Mouse (Mus musculus) heart, embryonic 11.5 days (tissue): ENCODE results near the gene Vmn1r143. TPM values are rescaled to one million over a fixed set of nuclear protein-coding genes. Genes with fewer than 3 reads are reported as not detected.
"Not testable (repeated sequence)": the region's sequence is repeated elsewhere in the genome, so short reads cannot be mapped to it uniquely, and the experiment has no call there.

Source experiments
- ATAC-seq: fragments of 200-750 bp; cut with Nextera tagmentation; replicated peaks from 2 replicates; pipeline ENCODE4 v1.8.0; 2017; ENCODE audit warnings: moderate library complexity; ENCODE audit not compliant: insufficient number of reproducible peaks, low FRiP score, low TSS enrichment
- H3K27ac ChIP-seq: fragments of 300-500 bp; sonication (generic); 2 replicates; pipeline ENCODE4 v1.5.1; 2014; ENCODE audit warnings: mild to moderate bottlenecking, low read depth, low read length
- H3K27me3 ChIP-seq: fragments of 300-500 bp; sonication (generic); 2 replicates; pipeline ENCODE4 v1.6.1; 2014; ENCODE audit warnings: mild to moderate bottlenecking, low read length, mixed read lengths; ENCODE audit not compliant: control insufficient read depth, insufficient read depth
- H3K36me3 ChIP-seq: fragments of 300-500 bp; sonication (generic); 2 replicates; pipeline ENCODE4 v1.6.1; 2014; ENCODE audit warnings: mild to moderate bottlenecking, low read length, moderate library complexity, mixed read lengths; ENCODE audit not compliant: control insufficient read depth, insufficient read depth
- H3K4me1 ChIP-seq: fragments of 300-500 bp; sonication (generic); 2 replicates; pipeline ENCODE4 v1.6.1; 2014; ENCODE audit warnings: low read length; ENCODE audit not compliant: control insufficient read depth, insufficient read depth
- H3K4me2 ChIP-seq: fragments of 300-500 bp; sonication (generic); 2 replicates; pipeline ENCODE4 v1.6.1; 2014; ENCODE audit warnings: mild to moderate bottlenecking, moderate library complexity
- H3K4me3 ChIP-seq: fragments of 300-500 bp; sonication (generic); 2 replicates; pipeline ENCODE4 v1.5.1; 2014; ENCODE audit warnings: low read depth, low read length
- H3K9ac ChIP-seq: fragments of 300-500 bp; sonication (generic); 2 replicates; pipeline ENCODE4 v1.6.1; 2014; ENCODE audit warnings: mild to moderate bottlenecking, low read depth, low read length, moderate library complexity
- H3K9me3 ChIP-seq: fragments of 300-500 bp; sonication (generic); replicated peaks from 2 replicates; pipeline ENCODE4 v1.6.1; 2016; ENCODE audit warnings: low read length; ENCODE audit not compliant: control insufficient read depth
- WGBS: fragments of 180-500 bp; shearing (Covaris S2); extraction: QIAGEN DNeasy Blood & Tissue Kit; methylation state at CpG from one replicate; pipeline ENCODE4 v1.1.7; 2014; ENCODE audit not compliant: insufficient replicate concordance; 5-methylcytosine and 5-hydroxymethylcytosine counted together
- polyA plus RNA-seq: library from polyadenylated mRNA; unstranded; fragments of >200 nt; fragmentation: Nextera tagmentation; extraction: Ambion mirVana; gene quantifications from 2 replicates; pipeline ENCODE4 v1.2.1, GENCODE M21; 2014

The Vmn1r143 gene
- not detected in 2 replicates for polyA plus RNA-seq

DNA sequence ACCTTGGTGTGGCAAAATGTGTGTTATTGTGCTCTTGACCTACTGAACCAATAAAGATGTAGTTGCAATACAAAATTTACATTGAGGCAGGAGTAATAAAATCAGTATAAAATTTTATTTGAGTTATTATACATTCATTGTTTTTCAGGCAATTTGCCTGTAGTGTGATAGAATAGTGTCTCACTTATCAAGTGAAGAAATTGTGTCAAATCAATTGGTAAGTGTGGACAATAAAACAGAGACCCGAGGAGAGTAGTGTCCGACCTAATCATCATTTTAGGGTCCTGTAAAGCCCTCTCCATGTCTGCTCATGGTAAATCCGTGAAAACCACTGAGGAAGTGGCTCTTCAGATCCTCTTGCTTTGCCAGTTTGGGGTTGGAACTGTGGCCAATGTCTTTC, at the start of gene Vmn1r143:
Vmn1r143 (plus strand) TSS at position 301 of the 400 bp plus-strand sequence.
- H3K4me1 ChIP-seq, ATAC-seq, H3K9ac ChIP-seq, H3K36me3 ChIP-seq, H3K27me3 ChIP-seq, H3K9me3 ChIP-seq, H3K4me2 ChIP-seq, H3K4me3 ChIP-seq, H3K27ac ChIP-seq: not testable (repeated sequence)
- WGBS, result no CpG with 5 or more reads among the region's 3 CpGs

DNA sequence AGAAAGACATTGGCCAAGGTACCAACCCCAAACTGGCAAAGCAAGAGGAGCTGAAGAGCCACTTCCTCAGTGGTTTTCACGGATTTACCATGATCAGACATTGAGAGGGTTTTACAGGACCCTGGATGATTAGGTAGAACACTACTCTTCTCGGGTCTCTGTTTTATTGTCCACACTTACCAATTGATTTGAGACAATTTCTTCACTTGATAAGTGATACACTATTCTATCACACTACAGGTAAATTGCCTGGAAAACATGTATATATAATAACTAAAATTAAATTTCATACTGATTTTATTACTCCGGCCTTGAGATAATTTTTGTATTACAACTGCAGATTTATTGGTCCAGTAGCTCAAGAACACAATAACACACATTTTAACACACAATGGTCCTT, 25.2 kb upstream of the Vmn1r143 start, which contains the start of gene Vmn1r142:
Vmn1r142 (minus strand) TSS at position 101 of the 400 bp plus-strand sequence.
- WGBS, result no CpG with 5 or more reads among the region's 3 CpGs
- H3K27me3 ChIP-seq, result not testable (repeated sequence)

DNA sequence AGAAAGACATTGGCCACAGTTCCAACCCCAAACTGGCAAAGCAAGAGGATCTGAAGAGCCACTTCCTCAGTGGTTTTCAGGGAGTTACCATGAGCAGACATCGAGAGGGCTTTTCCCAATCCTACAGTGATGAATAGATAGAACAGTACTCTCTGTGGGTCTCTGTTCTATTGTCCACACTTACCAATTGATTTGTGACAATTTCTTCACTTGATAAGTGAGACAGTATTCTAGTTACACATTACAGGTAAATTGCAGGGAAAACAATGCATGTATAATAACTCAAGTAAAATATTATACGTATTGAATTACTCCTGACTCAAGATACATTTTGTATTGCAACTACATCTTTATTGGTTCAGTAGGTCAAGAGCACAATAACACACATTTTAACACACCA, 12.0 kb downstream of the Vmn1r143 start, which contains the start of gene Gm8653:
Gm8653 (minus strand) TSS at position 101 of the 400 bp plus-strand sequence.
- not testable (repeated sequence) for H3K4me1 ChIP-seq, H3K4me2 ChIP-seq, ATAC-seq, H3K27me3 ChIP-seq, H3K36me3 ChIP-seq, H3K9me3 ChIP-seq, H3K9ac ChIP-seq, H3K27ac ChIP-seq, H3K4me3 ChIP-seq
- WGBS, result no CpG with 5 or more reads among the region's 2 CpGs

More for the DNA sequence above, 25.2 kb upstream of the Vmn1r143 start, which contains the start of gene Vmn1r142:
- H3K4me1 ChIP-seq, H3K9me3 ChIP-seq, H3K4me3 ChIP-seq, ATAC-seq, H3K36me3 ChIP-seq, H3K9ac ChIP-seq, H3K4me2 ChIP-seq, H3K27ac ChIP-seq: not testable (repeated sequence)

DNA sequence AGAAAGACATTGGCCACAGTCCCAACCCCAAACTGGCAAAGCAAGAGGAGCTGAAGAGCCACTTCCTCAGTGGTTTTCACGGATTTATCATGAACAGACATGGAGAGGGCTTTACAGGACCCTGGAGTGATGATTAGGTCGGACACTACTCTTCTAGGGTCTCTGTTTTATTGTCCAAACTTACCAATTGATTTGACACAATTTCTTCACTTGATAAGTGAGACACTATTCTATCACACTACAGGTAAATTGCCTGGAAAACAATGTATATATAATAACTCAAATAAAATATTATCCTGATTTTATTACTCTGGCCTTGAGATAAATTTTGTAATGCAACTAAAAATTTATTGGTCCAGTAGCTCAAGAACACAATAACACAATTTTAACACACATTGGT, 40.2 kb downstream of the Vmn1r143 start, which contains the start of gene Gm8453:
Gm8453 (minus strand) TSS at position 101 of the 400 bp plus-strand sequence.
- WGBS, result 26% methylated on average over 1 of the region's 2 CpGs
- not testable (repeated sequence) for H3K4me1 ChIP-seq

More for the DNA sequence above, 40.2 kb downstream of the Vmn1r143 start, which contains the start of gene Gm8453:
- not testable (repeated sequence) for H3K27me3 ChIP-seq, H3K27ac ChIP-seq, H3K36me3 ChIP-seq, H3K9ac ChIP-seq, H3K9me3 ChIP-seq, ATAC-seq, H3K4me2 ChIP-seq, H3K4me3 ChIP-seq

Other genes with a start within 250 kb of the Vmn1r143 start
- gene Vmn1r137, start 194.8 kb upstream of the Vmn1r143 start, polyA plus RNA-seq, result not detected in 2 replicates
- not detected in 2 replicates for gene Vmn1r138, start 160.5 kb upstream of the Vmn1r143 start, polyA plus RNA-seq
- gene Gm6176, start 133.1 kb upstream of the Vmn1r143 start, polyA plus RNA-seq, result not detected in 2 replicates
- gene Vmn1r139, start 120.3 kb upstream of the Vmn1r143 start, polyA plus RNA-seq, result not detected in 2 replicates
- gene Gm16451, start 71.1 kb upstream of the Vmn1r143 start, polyA plus RNA-seq, result not detected in 2 replicates
- not detected in 2 replicates for gene Gm10666, start 54.6 kb upstream of the Vmn1r143 start, polyA plus RNA-seq
- not detected in 2 replicates for gene Vmn1r142, start 25.3 kb upstream of the Vmn1r143 start, polyA plus RNA-seq
- not detected in 2 replicates for gene Gm8653, start 11.9 kb downstream of the Vmn1r143 start, polyA plus RNA-seq
- not detected in 2 replicates for gene Gm8453, start 40.1 kb downstream of the Vmn1r143 start, polyA plus RNA-seq
- gene Gm4187, start 140.3 kb downstream of the Vmn1r143 start, polyA plus RNA-seq, result not detected in 2 replicates
- not detected in 2 replicates for gene Gm8660, start 181.7 kb downstream of the Vmn1r143 start, polyA plus RNA-seq
- gene Vmn1r148, start 224.2 kb downstream of the Vmn1r143 start, polyA plus RNA-seq, result not detected in 2 replicates
- not detected in 2 replicates for gene Vmn1r149, start 248.9 kb downstream of the Vmn1r143 start, polyA plus RNA-seq